Mouse (Mus musculus): ENCODE data around the gene Mrap. TPM values are rescaled to one million over a fixed set of nuclear protein-coding genes. Genes with fewer than 3 reads are reported as not detected.

Mrap gene
- polyA plus RNA-seq (2012) = not detected in 2 replicates

- TF ChIP-seq GATA1 (IDR thresholded peaks at IDR 0.05; ENCODE audit: low read length) = no peak
Measured at GRCm38 (mm10) chr16:90738092-90738956, at the start of gene Mrap. Gene Mrap, plus strand, starts transcription at chr16:90738207.

- TF ChIP-seq GATA1 (IDR thresholded peaks at IDR 0.05; ENCODE audit: low read length) = no peak
Measured at GRCm38 (mm10) chr16:90692704-90693385, 45.2 kb upstream of the Mrap start.

- TF ChIP-seq GATA1 (IDR thresholded peaks at IDR 0.05; ENCODE audit: low read length) = no peak
Measured at GRCm38 (mm10) chr16:90693625-90694024, 44.4 kb upstream of the Mrap start.

GRCm38 (mm10) chr16:90694719-90695118, 43.3 kb upstream of the Mrap start:
- no peak for TF ChIP-seq GATA1 (IDR thresholded peaks at IDR 0.05; ENCODE audit: low read length)

GRCm38 (mm10) chr16:90695121-90695520, 42.9 kb upstream of the Mrap start:
- TF ChIP-seq GATA1 (IDR thresholded peaks at IDR 0.05; ENCODE audit: low read length) = no peak

GRCm38 (mm10) chr16:90696306-90696705, 41.7 kb upstream of the Mrap start:
- no peak for TF ChIP-seq GATA1 (IDR thresholded peaks at IDR 0.05; ENCODE audit: low read length)

GRCm38 (mm10) chr16:90699390-90699789, 38.6 kb upstream of the Mrap start:
- no peak for TF ChIP-seq GATA1 (IDR thresholded peaks at IDR 0.05; ENCODE audit: low read length)

- no peak for TF ChIP-seq GATA1 (IDR thresholded peaks at IDR 0.05; ENCODE audit: low read length)
Measured at GRCm38 (mm10) chr16:90701541-90701940, 36.5 kb upstream of the Mrap start.

GRCm38 (mm10) chr16:90703646-90704045, 34.4 kb upstream of the Mrap start:
- no peak for TF ChIP-seq GATA1 (IDR thresholded peaks at IDR 0.05; ENCODE audit: low read length)

GRCm38 (mm10) chr16:90704161-90704825, 33.7 kb upstream of the Mrap start:
- TF ChIP-seq GATA1 (IDR thresholded peaks at IDR 0.05; ENCODE audit: low read length) = no peak

- no peak for TF ChIP-seq GATA1 (IDR thresholded peaks at IDR 0.05; ENCODE audit: low read length)
Measured at GRCm38 (mm10) chr16:90706279-90706678, 31.7 kb upstream of the Mrap start.

GRCm38 (mm10) chr16:90709711-90710289, 28.2 kb upstream of the Mrap start:
- TF ChIP-seq GATA1 (IDR thresholded peaks at IDR 0.05; ENCODE audit: low read length) = no peak

- TF ChIP-seq GATA1 (IDR thresholded peaks at IDR 0.05; ENCODE audit: low read length) = no peak
Measured at GRCm38 (mm10) chr16:90710313-90710712, 27.7 kb upstream of the Mrap start.

GRCm38 (mm10) chr16:90724051-90724450, 14.0 kb upstream of the Mrap start:
- TF ChIP-seq GATA1 (IDR thresholded peaks at IDR 0.05; ENCODE audit: low read length) = no peak

GRCm38 (mm10) chr16:90726600-90727227, 11.3 kb upstream of the Mrap start:
- TF ChIP-seq GATA1 (IDR thresholded peaks at IDR 0.05; ENCODE audit: low read length) = no peak

Data from G1E-ER4 (cell line).